Mouse (Mus musculus): ENCODE measurements around the gene Pnldc1.

DNA sequence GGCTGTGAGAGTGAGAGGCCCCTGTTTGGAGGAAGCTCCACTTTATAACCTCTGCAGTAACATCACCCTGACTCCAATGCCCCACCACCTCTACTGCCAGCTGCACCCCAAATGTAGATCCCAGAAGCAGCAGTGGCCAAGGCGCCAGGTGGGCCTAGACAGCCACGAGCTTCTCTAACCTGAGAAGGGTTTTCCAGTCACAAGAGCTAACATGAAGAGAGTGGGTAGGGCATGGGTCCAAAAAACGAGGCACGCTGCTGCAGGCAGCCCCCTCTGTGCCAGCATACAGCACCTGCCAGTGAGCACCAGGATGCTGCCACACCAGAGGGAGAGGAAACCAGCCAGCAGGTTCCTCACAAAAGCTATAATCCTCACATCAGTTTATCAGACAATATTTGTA, 19.0 kb downstream of the Pnldc1 start:
- TF ChIP-seq CTCF (IDR thresholded peaks at IDR 0.05; ENCODE audit: low read depth) (no peak), EP300 (IDR thresholded peaks at IDR 0.05; ENCODE audit: low read depth) (no peak)

All from heart, postnatal 0 days (tissue).